Mouse (Mus musculus): ENCODE data around the gene 1110008P14Rik.

GRCm38 (mm10) chr2:32358381-32358780 is 23.4 kb downstream of the 1110008P14Rik start:
- TF ChIP-seq POLR2A (IDR thresholded peaks at IDR 0.05; ENCODE audit: borderline replicate concordance, control insufficient read depth, low read depth, low read length) (no peak), CTCF (IDR thresholded peaks at IDR 0.05; ENCODE audit: control insufficient read depth, insufficient read depth, low read length) (no peak)
